ENCODE assay signal across 8 mouse cellular contexts in the genomic region with DNA sequence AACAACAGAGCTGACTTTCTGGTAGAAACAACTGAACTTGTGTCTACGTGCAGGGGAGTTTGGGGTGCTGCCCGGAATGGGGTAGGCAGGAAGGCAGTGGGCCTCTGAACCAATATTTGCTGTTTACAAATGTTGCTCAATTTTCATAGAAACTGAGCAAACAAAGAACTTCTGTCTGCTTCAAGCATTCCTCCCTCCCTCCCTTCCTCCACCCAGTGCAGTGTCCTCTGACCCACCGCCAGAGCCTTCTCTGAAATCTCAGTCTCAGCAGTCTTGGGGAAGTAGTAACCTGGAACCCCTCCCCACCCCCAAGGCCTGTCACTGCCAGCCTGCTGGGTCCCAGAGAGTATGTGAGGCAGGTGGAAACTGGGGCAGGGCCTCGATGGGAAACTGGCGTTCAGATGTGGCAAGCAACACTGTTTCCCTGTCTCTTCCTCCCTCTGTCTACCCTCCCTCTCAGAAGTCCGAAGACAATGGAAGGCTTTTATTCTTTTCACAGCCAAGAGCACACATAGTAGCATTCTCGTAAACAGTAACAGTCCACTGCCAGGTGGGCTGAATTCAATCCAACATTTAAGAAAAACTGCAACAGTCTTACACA. TPM values are rescaled to one million over a fixed set of nuclear protein-coding genes. Genes with fewer than 3 reads are reported as not detected.
DNase-seq lines count a peak whose midpoint lies in the region; ATAC-seq and TF ChIP-seq lines count a peak whose summit lies in the region.
"Had no signal": no experiment of that assay in that cellular context is flagged by ENCODE, and none has a peak within 500 bp of the region (broad histone marks: within the 10 kb centered on the region; RNA-seq: fewer than 3 reads in every experiment).

No protein-coding gene starts in this region.

- peaks cover 3% of the 10 kb centered on the region; the same call in 1 of the 2 replicates for H3K4me1 ChIP-seq in lung, adult 2 months (ENCODE audit: control insufficient read depth, insufficient read depth, low read length)
- H3K4me1 ChIP-seq in hindbrain, embryonic 13.5 days (replicated peaks) = peaks cover 13% of the 10 kb centered on the region
- peaks cover 14% of the 10 kb centered on the region for H3K4me1 ChIP-seq in liver, embryonic 16.5 days (ENCODE audit: control insufficient read depth, low read depth, low read length)

- H3K9me3 ChIP-seq in hindbrain, embryonic 13.5 days = no peaks in the 10 kb centered on the region
- no peaks in the 10 kb centered on the region for H3K9me3 ChIP-seq in liver, embryonic 16.5 days (replicated peaks; ENCODE audit: control insufficient read depth, low read length)

- TF ChIP-seq POLR2A in lung, adult 2 months (IDR thresholded peaks at IDR 0.05; ENCODE audit: borderline replicate concordance, extremely low read depth, low read depth, low read length) = no peak

- H3K4me3 ChIP-seq in lung, adult 2 months (replicated peaks; ENCODE audit: extremely low read depth, low read depth, low read length) = no peak overlapping the region
- H3K4me3 ChIP-seq in hindbrain, embryonic 13.5 days = no peak overlapping the region
- H3K4me3 ChIP-seq in liver, embryonic 16.5 days (ENCODE audit: low read depth, low read length) = no peak overlapping the region

- peak; percentile 64 to 65 for DNase-seq in lung, adult 18-20 months
- DNase-seq in lung, adult 2 months = no peak
- peak; percentile 43 for DNase-seq in telencephalon, adult 2 months (ENCODE audit: low read depth, low spot score)
- DNase-seq in ovary, postnatal 14 days (ENCODE audit: low spot score) = no peak
- DNase-seq in frontal cortex, postnatal 10 days (ENCODE audit: low spot score in 2 of 2) = no peak

- no peak overlapping the region for H3K9ac ChIP-seq in hindbrain, embryonic 13.5 days
- H3K9ac ChIP-seq in liver, embryonic 16.5 days (ENCODE audit: low read depth, low read length) = no peak overlapping the region

- WGBS in lung, adult 2 months = 46% methylated on average over 7 of the region's 7 CpGs
- 48% methylated on average over 7 of the region's 7 CpGs for WGBS in hindbrain, embryonic 13.5 days
- 39% methylated on average over 7 of the region's 7 CpGs for WGBS in liver, embryonic 16.5 days (ENCODE audit: insufficient replicate concordance)

- no peak overlapping the region for H3K4me2 ChIP-seq in hindbrain, embryonic 13.5 days
- H3K4me2 ChIP-seq in liver, embryonic 16.5 days (ENCODE audit: low read depth, low read length) = no peak overlapping the region

- H3K36me3 ChIP-seq in hindbrain, embryonic 13.5 days = no peaks in the 10 kb centered on the region
- no peaks in the 10 kb centered on the region for H3K36me3 ChIP-seq in liver, embryonic 16.5 days (ENCODE audit: control insufficient read depth, insufficient read depth)

- no peaks in the 10 kb centered on the region for H3K27me3 ChIP-seq in hindbrain, embryonic 13.5 days
- no peaks in the 10 kb centered on the region for H3K27me3 ChIP-seq in liver, embryonic 16.5 days (ENCODE audit: control insufficient read depth, insufficient read depth, low read depth, low read length)

- no peak for ATAC-seq in hindbrain, embryonic 13.5 days (ENCODE audit: low FRiP score)
- ATAC-seq in liver, embryonic 16.5 days (ENCODE audit: low read depth) = peak; percentile 56
- ATAC-seq: Patski had no signal

- no peak for TF ChIP-seq CTCF in lung, adult 2 months (IDR thresholded peaks at IDR 0.05; ENCODE audit: insufficient read depth, low read length)

- H3K27ac ChIP-seq in hindbrain, embryonic 13.5 days = 0 out of 2 replicates have a peak overlapping the region, but pooled peaks have one; percentile 6
- H3K27ac ChIP-seq in liver, embryonic 16.5 days (ENCODE audit: low read length) = peak overlapping the region; percentile 84

RNA-seq across cellular contexts. Expression of a gene that starts 4.4 kb away (rescaled TPM):
- polyA plus RNA-seq in lung, adult 2 months (2012; rRNA removed) = 569 and 855 TPM in 2 replicates
- polyA plus RNA-seq in hindbrain, embryonic 13.5 days (2015; fragmentation: Nextera tagmentation; extraction: Ambion mirVana) = 33.0 and 34.3 TPM in 2 replicates
- polyA plus RNA-seq in liver, embryonic 16.5 days (2015; fragmentation: Nextera tagmentation; extraction: Ambion mirVana) = 18,368 and 22,262 TPM in 2 replicates
- polyA plus RNA-seq: Patski had no signal

RNA-seq across cellular contexts. Expression of a gene that starts 4.6 kb away (rescaled TPM):
- polyA plus RNA-seq in lung, adult 2 months (2012; rRNA removed) = 0.08 and 0.27 TPM in 2 replicates
- 3.5 and 4.7 TPM in 2 replicates for polyA plus RNA-seq in hindbrain, embryonic 13.5 days (2015; fragmentation: Nextera tagmentation; extraction: Ambion mirVana)
- 1.8 and 3.4 TPM in 2 replicates for polyA plus RNA-seq in liver, embryonic 16.5 days (2015; fragmentation: Nextera tagmentation; extraction: Ambion mirVana)
- polyA plus RNA-seq: Patski had no signal

RNA-seq across cellular contexts. Expression of a gene that starts 32.7 kb away (rescaled TPM):
- 49.1 and 52.5 TPM in 2 replicates for polyA plus RNA-seq in lung, adult 2 months (2012; rRNA removed)
- 48.9 and 51.0 TPM in 2 replicates for polyA plus RNA-seq in hindbrain, embryonic 13.5 days (2015; fragmentation: Nextera tagmentation; extraction: Ambion mirVana)
- 16.9 and 17.2 TPM in 2 replicates for polyA plus RNA-seq in liver, embryonic 16.5 days (2015; fragmentation: Nextera tagmentation; extraction: Ambion mirVana)

Comparison
In these comparisons a context has a peak if more than half of its experiments do, and no peak if none do; other contexts are left out.
1. DNase-seq: peak in lung, adult 18-20 months (2 of 2) and telencephalon, adult 2 months (single experiment); none in lung, adult 2 months (single experiment), ovary, postnatal 14 days (single experiment) and frontal cortex, postnatal 10 days (0 of 2).
2. RNA of a gene that starts 4.4 kb away (polyA plus RNA-seq): 18,368 to 22,262 TPM in liver, embryonic 16.5 days; 569 to 855 TPM in lung, adult 2 months and 33.0 to 34.3 TPM in hindbrain, embryonic 13.5 days; every median in the first group is over 10 times any median in the second.